Mouse (Mus musculus): ENCODE results near the gene Nacc2. TPM values are rescaled to one million over a fixed set of nuclear protein-coding genes. Genes with fewer than 3 reads are reported as not detected.

Gene Nacc2
- total RNA-seq, 2 experiments from 2014 or later, result 59.8 to 61.4 TPM

GRCm38 (mm10) chr2:26055046-26055746, 67.8 kb downstream of the Nacc2 start:
- peak; percentile 67 to 69 for DNase-seq (ENCODE audit: low spot score in 2 of 2)
- peak; percentile 92 for TF ChIP-seq CTCF (conservative IDR thresholded peaks at IDR 0.05)
- Histone ChIP-seq H3K4me3 (no peak overlapping the region), H3K27ac (no peak overlapping the region)

- DNase-seq (ENCODE audit: low spot score in 2 of 2), result no peak
- Histone ChIP-seq H3K27ac (no peak overlapping the region), H3K4me3 (no peak overlapping the region)
- no peak for TF ChIP-seq CTCF (conservative IDR thresholded peaks at IDR 0.05)
Measured at GRCm38 (mm10) chr2:26052806-26053205, 70.2 kb downstream of the Nacc2 start.

- no peak for TF ChIP-seq CTCF (conservative IDR thresholded peaks at IDR 0.05)
- DNase-seq (ENCODE audit: low spot score in 2 of 2), result no peak
- Histone ChIP-seq H3K27ac (no peak overlapping the region), H3K4me3 (no peak overlapping the region)
Measured at GRCm38 (mm10) chr2:26048816-26049215, 74.2 kb downstream of the Nacc2 start.

GRCm38 (mm10) chr2:26044216-26044615, 78.8 kb downstream of the Nacc2 start:
- H3K27ac ChIP-seq, result no peak overlapping the region
- no peak overlapping the region for H3K4me3 ChIP-seq

GRCm38 (mm10) chr2:26042603-26043002, 80.4 kb downstream of the Nacc2 start:
- DNase-seq (ENCODE audit: low spot score in 2 of 2), result no peak
- no peak overlapping the region for H3K4me3 ChIP-seq
- no peak overlapping the region for H3K27ac ChIP-seq
- TF ChIP-seq CTCF (conservative IDR thresholded peaks at IDR 0.05), result no peak

More at GRCm38 (mm10) chr2:26044216-26044615, 78.8 kb downstream of the Nacc2 start:
- no peak for TF ChIP-seq CTCF (conservative IDR thresholded peaks at IDR 0.05)
- DNase-seq (ENCODE audit: low spot score in 2 of 2), result peak in 1 of 2 experiments; percentile 24

- no peak for DNase-seq (ENCODE audit: low spot score in 2 of 2)
- Histone ChIP-seq H3K4me3 (no peak overlapping the region), H3K27ac (no peak overlapping the region)
- no peak for TF ChIP-seq CTCF (conservative IDR thresholded peaks at IDR 0.05)
Measured at GRCm38 (mm10) chr2:26041163-26041810, 81.7 kb downstream of the Nacc2 start.

- H3K27ac ChIP-seq, result no peak overlapping the region
- no peak for TF ChIP-seq CTCF (conservative IDR thresholded peaks at IDR 0.05)
- DNase-seq (ENCODE audit: low spot score in 2 of 2), result peak; percentile 65 to 67
- H3K4me3 ChIP-seq, result no peak overlapping the region
Measured at GRCm38 (mm10) chr2:26039951-26040350, 83.1 kb downstream of the Nacc2 start.

- H3K4me3 ChIP-seq, result no peak overlapping the region
- no peak overlapping the region for H3K27ac ChIP-seq
- DNase-seq (ENCODE audit: low spot score in 2 of 2), result no peak
- TF ChIP-seq CTCF (conservative IDR thresholded peaks at IDR 0.05), result no peak
Measured at GRCm38 (mm10) chr2:26037386-26037785, 85.6 kb downstream of the Nacc2 start.

- TF ChIP-seq CTCF (conservative IDR thresholded peaks at IDR 0.05), result no peak
- no peak overlapping the region for H3K4me3 ChIP-seq
- H3K27ac ChIP-seq, result no peak overlapping the region
- DNase-seq (ENCODE audit: low spot score in 2 of 2), result no peak
Measured at GRCm38 (mm10) chr2:26034344-26035050, 88.5 kb downstream of the Nacc2 start.

- Histone ChIP-seq H3K27ac (no peak overlapping the region), H3K4me3 (no peak overlapping the region)
- TF ChIP-seq CTCF (conservative IDR thresholded peaks at IDR 0.05), result peak; percentile 44
- DNase-seq (ENCODE audit: low spot score in 2 of 2), result no peak
Measured at GRCm38 (mm10) chr2:26030288-26030687, 92.7 kb downstream of the Nacc2 start.

- Histone ChIP-seq H3K27ac (no peak overlapping the region), H3K4me3 (no peak overlapping the region)
- DNase-seq (ENCODE audit: low spot score in 2 of 2), result peak; percentile 26 to 55
- peak; percentile 96 for TF ChIP-seq CTCF (conservative IDR thresholded peaks at IDR 0.05)
Measured at GRCm38 (mm10) chr2:26024138-26025075, 98.6 kb downstream of the Nacc2 start.

- Histone ChIP-seq H3K27ac (no peak overlapping the region), H3K4me3 (no peak overlapping the region)
- no peak for DNase-seq (ENCODE audit: low spot score in 2 of 2)
- no peak for TF ChIP-seq CTCF (conservative IDR thresholded peaks at IDR 0.05)
Measured at GRCm38 (mm10) chr2:26022626-26023025, 100.4 kb downstream of the Nacc2 start.

All from layer of hippocampus, adult 2 months (tissue).